Comparison of ENCODE assay signal across 8 mouse cellular contexts in genomic region chr17:48411241-48411640, GRCm38 (mm10). TPM values are rescaled to one million over a fixed set of nuclear protein-coding genes. Genes with fewer than 3 reads are reported as not detected.
A peak's percentile ranks its signal among the peaks of the same experiment; 100 is the strongest.
DNase-seq lines count a peak whose midpoint lies in the region; ATAC-seq and TF ChIP-seq lines count a peak whose summit lies in the region.

No protein-coding gene starts in this region.

- WGBS in forebrain, embryonic 10.5 days: 68% methylated on average over 8 of the region's 8 CpGs
- WGBS in liver, embryonic 12.5 days (ENCODE audit: insufficient replicate concordance): 48% methylated on average over 8 of the region's 8 CpGs

- peak overlapping the region; percentile 86 for H3K4me2 ChIP-seq in liver, embryonic 12.5 days

- no peaks in the 10 kb centered on the region for H3K27me3 ChIP-seq in C2C12 (ENCODE audit: control insufficient read depth, insufficient read depth, insufficient read length)
- H3K27me3 ChIP-seq in forebrain, embryonic 10.5 days (ENCODE audit: poor library complexity, severe bottlenecking): no peaks in the 10 kb centered on the region
- no peaks in the 10 kb centered on the region for H3K27me3 ChIP-seq in liver, embryonic 12.5 days (replicated peaks)

- H3K9ac ChIP-seq in liver, embryonic 12.5 days: peak overlapping the region; percentile 86

- intact Hi-C loops in gastrocnemius, adult 2 months (cut with DNase I): no loop called here

- peaks cover 38% of the 10 kb centered on the region for H3K79me3 ChIP-seq in C2C12 (ENCODE audit: low read depth)

- peak overlapping the region; percentile 98 for H3K27ac ChIP-seq in gastrocnemius, adult 2 months
- peak overlapping the region; percentile 99 for H3K27ac ChIP-seq in forebrain, embryonic 10.5 days
- peak overlapping the region; percentile 100 for H3K27ac ChIP-seq in liver, embryonic 12.5 days

- peak overlapping the region; percentile 65 for H3ac ChIP-seq in C2C12 (ENCODE audit: control insufficient read depth, insufficient read length, low read depth)

- H3K36me3 ChIP-seq in C2C12 (ENCODE audit: control insufficient read depth, insufficient read depth): peaks cover 22% of the 10 kb centered on the region
- peaks cover 50% of the 10 kb centered on the region for H3K36me3 ChIP-seq in forebrain, embryonic 10.5 days (replicated peaks)
- H3K36me3 ChIP-seq in liver, embryonic 12.5 days: peaks cover 48% of the 10 kb centered on the region

- peak overlapping the region; percentile 85 for H3K4me3 ChIP-seq in gastrocnemius, adult 2 months
- H3K4me3 ChIP-seq in C2C12 (ENCODE audit: insufficient read depth, poor library complexity, severe bottlenecking): peak overlapping the region; percentile 44
- peak overlapping the region; percentile 90 for H3K4me3 ChIP-seq in forebrain, embryonic 10.5 days
- peak overlapping the region; percentile 90 for H3K4me3 ChIP-seq in liver, embryonic 12.5 days

- ATAC-seq in liver, embryonic 12.5 days: no peak

- no peak for TF ChIP-seq CTCF in gastrocnemius, adult 2 months (IDR thresholded peaks at IDR 0.05)
- TF ChIP-seq CTCF in C2C12 (IDR thresholded peaks at IDR 0.05; ENCODE audit: control insufficient read depth, insufficient read depth, insufficient read length): no peak

- no peaks in the 10 kb centered on the region for H3K9me3 ChIP-seq in forebrain, embryonic 10.5 days
- no peaks in the 10 kb centered on the region for H3K9me3 ChIP-seq in liver, embryonic 12.5 days (replicated peaks)

- H3K4me1 ChIP-seq in forebrain, embryonic 10.5 days: peaks cover 27% of the 10 kb centered on the region
- peaks cover 45% of the 10 kb centered on the region for H3K4me1 ChIP-seq in liver, embryonic 12.5 days

- H3K79me2 ChIP-seq in C2C12 (ENCODE audit: control insufficient read depth, insufficient read depth): peaks cover 53% of the 10 kb centered on the region

- DNase-seq in gastrocnemius, adult 2 months: no peak
- DNase-seq in gastrocnemius, postnatal 4 days (ENCODE audit: low spot score in 2 of 2): no peak
- no peak for DNase-seq in forebrain, embryonic 10.5 days (ENCODE audit: extremely low spot score, low spot score)
- DNase-seq in right cerebral cortex, postnatal 36 days (ENCODE audit: low spot score in 2 of 2): no peak
- no peak for DNase-seq in MN1 (ENCODE audit: low spot score)
- DNase-seq in spleen, postnatal 14 days (ENCODE audit: low spot score in 2 of 2): no peak

TF ChIP-seq in C2C12, 6 proteins besides CTCF, POLR2A, EP300 and RAD21:
- TF ChIP-seq MYOD1 (IDR thresholded peaks at IDR 0.05; ENCODE audit: control insufficient read depth, insufficient read length, low read depth) (no peak), MAX (IDR thresholded peaks at IDR 0.05) (no peak), CEBPB (IDR thresholded peaks at IDR 0.05; ENCODE audit: low read depth) (no peak), FOSL1 (IDR thresholded peaks at IDR 0.05; ENCODE audit: insufficient read depth, low read length, poor library complexity, severe bottlenecking) (no peak), USF1 (IDR thresholded peaks at IDR 0.05; ENCODE audit: low read depth) (no peak), MYOG (IDR thresholded peaks at IDR 0.05; ENCODE audit: control insufficient read depth, extremely low read depth, insufficient read length) (no peak)

RNA-seq across cellular contexts. Expression of gene Oard1, which starts 1.4 kb away (rescaled TPM):
- total RNA-seq in gastrocnemius, adult 2 months (2021): 10 to 100 TPM; 11.1 to 12.4 TPM
- 10 to 100 TPM; 11.7 to 13.4 TPM for total RNA-seq in gastrocnemius, postnatal 4 days (2021)
- polyA plus RNA-seq in C2C12 (2012; fragmentation: generic; extraction: Trizol): 14.1 TPM
- 107 TPM in 2 replicates for polyA plus RNA-seq in forebrain, embryonic 10.5 days (2016; fragmentation: Nextera tagmentation; extraction: Ambion mirVana)
- polyA plus RNA-seq in liver, embryonic 12.5 days (2016; fragmentation: Nextera tagmentation; extraction: Ambion mirVana): 56.5 and 58.1 TPM in 2 replicates

RNA-seq across cellular contexts. Expression of gene Nfya, which starts 1.5 kb away (rescaled TPM):
- total RNA-seq in gastrocnemius, adult 2 months (2021): 1 to 10 TPM; 6.1 to 9.4 TPM
- 10 to 100 TPM; 26.9 to 29.3 TPM for total RNA-seq in gastrocnemius, postnatal 4 days (2021)
- 24.0 TPM for polyA plus RNA-seq in C2C12 (2012; fragmentation: generic; extraction: Trizol)
- 18.7 and 19.0 TPM in 2 replicates for polyA plus RNA-seq in forebrain, embryonic 10.5 days (2016; fragmentation: Nextera tagmentation; extraction: Ambion mirVana)
- 10.9 and 11.3 TPM in 2 replicates for polyA plus RNA-seq in liver, embryonic 12.5 days (2016; fragmentation: Nextera tagmentation; extraction: Ambion mirVana)

RNA-seq across cellular contexts. Expression of gene Apobec2, which starts 21.5 kb away (rescaled TPM):
- 100 to 1,000 TPM; 439 to 602 TPM for total RNA-seq in gastrocnemius, adult 2 months (2021)
- total RNA-seq in gastrocnemius, postnatal 4 days (2021): 100 to 1,000 TPM; 585 to 600 TPM
- polyA plus RNA-seq in C2C12 (2012; fragmentation: generic; extraction: Trizol): 0.27 TPM
- 0.64 and 0.78 TPM in 2 replicates for polyA plus RNA-seq in forebrain, embryonic 10.5 days (2016; fragmentation: Nextera tagmentation; extraction: Ambion mirVana)
- 0.83 and 1.2 TPM in 2 replicates for polyA plus RNA-seq in liver, embryonic 12.5 days (2016; fragmentation: Nextera tagmentation; extraction: Ambion mirVana)

RNA-seq across cellular contexts. Expression of gene Tspo2, which starts 40.1 kb away (rescaled TPM):
- not detected for total RNA-seq in gastrocnemius, adult 2 months (2021)
- total RNA-seq in gastrocnemius, postnatal 4 days (2021): under 1 TPM in 1 of 2 experiments, not detected in 1; 0.20 TPM
- polyA plus RNA-seq in C2C12 (2012; fragmentation: generic; extraction: Trizol): not detected
- polyA plus RNA-seq in forebrain, embryonic 10.5 days (2016; fragmentation: Nextera tagmentation; extraction: Ambion mirVana): not detected in 2 replicates
- 123 and 126 TPM in 2 replicates for polyA plus RNA-seq in liver, embryonic 12.5 days (2016; fragmentation: Nextera tagmentation; extraction: Ambion mirVana)

RNA-seq across cellular contexts. Expression of gene Unc5cl, which starts 43.5 kb away (rescaled TPM):
- total RNA-seq in gastrocnemius, adult 2 months (2021): not detected
- not detected for total RNA-seq in gastrocnemius, postnatal 4 days (2021)
- not detected for polyA plus RNA-seq in C2C12 (2012; fragmentation: generic; extraction: Trizol)
- polyA plus RNA-seq in forebrain, embryonic 10.5 days (2016; fragmentation: Nextera tagmentation; extraction: Ambion mirVana): 0.07 and 0.27 TPM in 2 replicates
- polyA plus RNA-seq in liver, embryonic 12.5 days (2016; fragmentation: Nextera tagmentation; extraction: Ambion mirVana): 2.6 and 3.4 TPM in 2 replicates
